Mouse (Mus musculus) lung, embryonic 14.5 days (tissue): ENCODE results near the gene Pgam2. TPM values are rescaled to one million over a fixed set of nuclear protein-coding genes. Genes with fewer than 3 reads are reported as not detected.

ENCODE experiments used
- ATAC-seq: fragments of 200-750 bp; cut with Nextera tagmentation; 2 replicates; pipeline ENCODE4 v1.8.0; 2017; ENCODE audit warnings: mild to moderate bottlenecking, moderate TSS enrichment, moderate library complexity; ENCODE audit not compliant: insufficient read depth
- DNase-seq: peaks from one replicate; pipeline ENCODE4 v3.0.0-alpha.2; 2015
- H3K27ac ChIP-seq: fragments of 300-500 bp; sonication (generic); 2 replicates; pipeline ENCODE4 v1.5.1; 2014; ENCODE audit warnings: low read depth, mild to moderate bottlenecking, moderate library complexity
- H3K27me3 ChIP-seq: fragments of 300-500 bp; sonication (generic); 2 replicates; pipeline ENCODE4 v1.6.1; 2014; ENCODE audit warnings: low read length, control low read depth; ENCODE audit not compliant: insufficient read depth
- H3K36me3 ChIP-seq: fragments of 300-500 bp; sonication (generic); 2 replicates; pipeline ENCODE4 v1.6.1; 2014; ENCODE audit warnings: control low read depth; ENCODE audit not compliant: insufficient read depth
- H3K4me1 ChIP-seq: fragments of 300-500 bp; sonication (generic); 2 replicates; pipeline ENCODE4 v1.6.1; 2014; ENCODE audit warnings: antibody characterized with exemption, control low read depth; ENCODE audit not compliant: insufficient read depth
- H3K4me2 ChIP-seq: fragments of 300-500 bp; sonication (generic); 2 replicates; pipeline ENCODE4 v1.6.1; 2014; ENCODE audit warnings: mild to moderate bottlenecking
- H3K4me3 ChIP-seq: fragments of 300-500 bp; sonication (generic); 2 replicates; pipeline ENCODE4 v1.5.1; 2014; ENCODE audit warnings: low read depth, low read length
- H3K9ac ChIP-seq: fragments of 300-500 bp; sonication (generic); 2 replicates; pipeline ENCODE4 v1.6.1; 2014
- H3K9me3 ChIP-seq: fragments of 300-500 bp; sonication (generic); 2 replicates; pipeline ENCODE4 v1.6.1; 2016; ENCODE audit warnings: low read depth, low read length, control low read depth
- CTCF ChIP-seq: IDR thresholded peaks from 2 replicates; pipeline ENCODE4 v1.5.1; 2016; ENCODE audit warnings: antibody characterized with exemption, low read depth
- WGBS: fragments of 180-500 bp; shearing (Covaris S2); extraction: QIAGEN DNeasy Blood & Tissue Kit; methylation state at CpG from one replicate; pipeline ENCODE4 v1.1.7; 2014; 5-methylcytosine and 5-hydroxymethylcytosine counted together
- polyA plus RNA-seq: library from polyadenylated mRNA; unstranded; fragments of >200 nt; fragmentation: Nextera tagmentation; extraction: Ambion mirVana; gene quantifications from 2 replicates; pipeline ENCODE4 v1.2.1, GENCODE M21; 2014

Pgam2 gene
- 1.6 and 19.6 TPM in 2 replicates for polyA plus RNA-seq

DNA sequence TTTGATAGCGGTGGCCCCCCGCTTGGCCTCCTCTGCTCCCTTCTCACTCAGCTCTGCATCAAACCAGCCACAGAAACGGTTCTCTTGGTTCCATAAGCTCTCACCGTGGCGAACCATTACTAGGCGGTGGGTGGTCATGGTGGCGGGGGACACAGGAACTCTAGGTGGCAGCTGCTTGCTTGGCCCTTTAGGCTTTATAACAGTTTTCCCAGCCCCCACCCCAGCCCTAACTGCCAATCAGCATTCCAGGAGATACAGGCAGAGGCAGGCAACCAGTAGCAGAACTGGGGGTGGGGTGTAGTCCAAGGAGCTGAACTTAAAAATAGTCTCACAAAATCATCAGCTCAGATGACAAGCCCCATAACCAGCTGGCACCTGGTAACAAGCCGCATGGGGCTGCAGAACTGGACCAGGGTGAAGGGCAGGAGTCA lies at the start of gene Pgam2:
TSS of gene Pgam2 (minus strand) at position 183 of the 431 bp plus-strand sequence.
- TF ChIP-seq CTCF = no peak
- Histone ChIP-seq H3K36me3 (peaks cover 28% of the 10 kb centered on the region), H3K9me3 (no peaks in the 10 kb centered on the region), H3K9ac (peak within 1 kb of the TSS; percentile 9; the same call in 1 of the 2 replicates), H3K4me1 (peaks cover 7% of the 10 kb centered on the region; the same call in 1 of the 2 replicates), H3K27me3 (no peaks in the 10 kb centered on the region), H3K4me3 (peak within 1 kb of the TSS; percentile 15; the same call in 1 of the 2 replicates), H3K27ac (no peak within 1 kb of the TSS), H3K4me2 (peak within 1 kb of the TSS; percentile 10; the same call in 1 of the 2 replicates)
- WGBS = 44% methylated on average over 8 of the region's 8 CpGs
- DNase-seq (peak; percentile 7), ATAC-seq (0 out of 2 replicates have a peak, but pooled peaks have one; percentile 9)

- H3K9ac ChIP-seq = no peak overlapping the region
- TF ChIP-seq CTCF = no peak
- 59% methylated on average over 1 of the region's 1 CpGs for WGBS
- no peaks in the 10 kb centered on the region for H3K4me1 ChIP-seq
- no peak overlapping the region for H3K27ac ChIP-seq
- no peaks in the 10 kb centered on the region for H3K27me3 ChIP-seq
- no peak overlapping the region for H3K4me2 ChIP-seq
- no peaks in the 10 kb centered on the region for H3K36me3 ChIP-seq
- H3K4me3 ChIP-seq = no peak overlapping the region
- H3K9me3 ChIP-seq = no peaks in the 10 kb centered on the region
- no peak for ATAC-seq
- no peak for DNase-seq
These were observed 48.8 kb upstream of the Pgam2 start for GRCm38 (mm10) chr11:5852314-5852713.

GRCm38 (mm10) chr11:5851021-5851736 lies 47.6 kb upstream of the Pgam2 start:
- TF ChIP-seq CTCF = no peak
- H3K36me3 ChIP-seq = no peaks in the 10 kb centered on the region
- WGBS = 43% methylated on average over 4 of the region's 4 CpGs
- no peak overlapping the region; the same call in 1 of the 2 replicates for H3K27ac ChIP-seq
- no peaks in the 10 kb centered on the region for H3K4me1 ChIP-seq
- no peak overlapping the region for H3K4me3 ChIP-seq
- ATAC-seq (no peak), DNase-seq (no peak)
- no peaks in the 10 kb centered on the region for H3K9me3 ChIP-seq
- no peak overlapping the region for H3K9ac ChIP-seq
- no peaks in the 10 kb centered on the region for H3K27me3 ChIP-seq
- no peak overlapping the region for H3K4me2 ChIP-seq

DNA sequence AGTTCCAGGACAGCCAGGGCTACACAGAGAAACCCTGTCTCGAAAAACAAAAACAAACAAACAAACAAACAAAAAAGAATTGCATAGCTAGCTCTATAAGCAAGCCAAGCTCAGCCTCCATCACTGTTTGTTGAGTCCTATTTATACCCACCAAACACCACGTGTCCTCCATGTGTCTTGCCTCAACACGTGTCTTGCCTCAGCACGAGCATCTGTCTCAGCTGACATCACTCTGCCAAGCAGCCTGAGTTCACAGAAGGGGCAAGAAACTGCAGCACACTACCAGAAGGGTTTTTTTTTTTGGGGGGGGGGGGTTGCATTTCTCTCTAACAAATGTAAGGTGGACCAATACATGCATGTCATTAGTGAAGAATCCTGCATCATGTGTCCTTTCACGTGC lies 46.9 kb upstream of the Pgam2 start:
- no peak overlapping the region for H3K27ac ChIP-seq
- H3K4me2 ChIP-seq = no peak overlapping the region
- TF ChIP-seq CTCF = no peak
- no peaks in the 10 kb centered on the region for H3K27me3 ChIP-seq
- H3K4me1 ChIP-seq = no peaks in the 10 kb centered on the region
- no peaks in the 10 kb centered on the region for H3K36me3 ChIP-seq
- ATAC-seq (peak; percentile 62; the same call in 1 of the 2 replicates), DNase-seq (peak; percentile 33)
- no peaks in the 10 kb centered on the region for H3K9me3 ChIP-seq
- H3K4me3 ChIP-seq = no peak overlapping the region
- H3K9ac ChIP-seq = no peak overlapping the region
- 45% methylated on average over 5 of the region's 5 CpGs for WGBS

- DNase-seq (peak; percentile 21), ATAC-seq (no peak)
- Histone ChIP-seq H3K9ac (no peak overlapping the region), H3K4me2 (no peak overlapping the region), H3K4me3 (no peak overlapping the region), H3K4me1 (no peaks in the 10 kb centered on the region), H3K36me3 (no peaks in the 10 kb centered on the region), H3K9me3 (no peaks in the 10 kb centered on the region), H3K27me3 (no peaks in the 10 kb centered on the region), H3K27ac (no peak overlapping the region)
- no peak for TF ChIP-seq CTCF
- 66% methylated on average over 2 of the region's 2 CpGs for WGBS
These were observed 45.8 kb upstream of the Pgam2 start for GRCm38 (mm10) chr11:5849316-5849715.

GRCm38 (mm10) chr11:5848741-5849140 lies 45.2 kb upstream of the Pgam2 start:
- H3K27ac ChIP-seq = no peak overlapping the region

GRCm38 (mm10) chr11:5846639-5847345 lies 43.3 kb upstream of the Pgam2 start:
- WGBS = 59% methylated on average over 7 of the region's 7 CpGs

More at GRCm38 (mm10) chr11:5848741-5849140, 45.2 kb upstream of the Pgam2 start:
- ATAC-seq (no peak), DNase-seq (no peak)
- Histone ChIP-seq H3K4me2 (no peak overlapping the region), H3K9me3 (no peaks in the 10 kb centered on the region), H3K4me3 (no peak overlapping the region), H3K27me3 (no peaks in the 10 kb centered on the region), H3K9ac (no peak overlapping the region), H3K4me1 (no peaks in the 10 kb centered on the region), H3K36me3 (no peaks in the 10 kb centered on the region)
- no peak for TF ChIP-seq CTCF
- WGBS = 71% methylated on average over 6 of the region's 6 CpGs

More at GRCm38 (mm10) chr11:5846639-5847345, 43.3 kb upstream of the Pgam2 start:
- Histone ChIP-seq H3K36me3 (no peaks in the 10 kb centered on the region), H3K27me3 (no peaks in the 10 kb centered on the region), H3K4me1 (no peaks in the 10 kb centered on the region), H3K27ac (no peak overlapping the region), H3K9me3 (no peaks in the 10 kb centered on the region), H3K4me2 (no peak overlapping the region), H3K9ac (no peak overlapping the region), H3K4me3 (no peak overlapping the region)
- ATAC-seq (no peak), DNase-seq (no peak)
- no peak for TF ChIP-seq CTCF
